Mouse (Mus musculus) liver, embryonic 13.5 days (tissue): Measurements from ENCODE around the gene Gm14124. TPM values are rescaled to one million over a fixed set of nuclear protein-coding genes. Genes with fewer than 3 reads are reported as not detected.
"Not testable (repeated sequence)": the region's sequence is repeated elsewhere in the genome, so short reads cannot be mapped to it uniquely, and the experiment has no call there.

Source experiments
- ATAC-seq: fragments of 200-750 bp; cut with Nextera tagmentation; 2 replicates; pipeline ENCODE4 v1.8.0; 2017; ENCODE audit warnings: low read depth, mild to moderate bottlenecking, moderate number of reproducible peaks, moderate library complexity
- DNase-seq: peaks from one replicate; pipeline ENCODE4 v3.0.0; 2022
- H3K27ac ChIP-seq: fragments of 300-500 bp; sonication (generic); 2 replicates; pipeline ENCODE4 v1.5.1; 2015; ENCODE audit warnings: moderate library complexity, mild to moderate bottlenecking, inconsistent platforms
- H3K27me3 ChIP-seq: fragments of 300-500 bp; sonication (generic); 2 replicates; pipeline ENCODE4 v1.6.1; 2015; ENCODE audit warnings: mild to moderate bottlenecking, inconsistent platforms
- H3K36me3 ChIP-seq: fragments of 300-500 bp; sonication (generic); 2 replicates; pipeline ENCODE4 v1.6.1; 2015; ENCODE audit warnings: mild to moderate bottlenecking, inconsistent platforms
- H3K4me1 ChIP-seq: fragments of 300-500 bp; sonication (generic); replicated peaks from 2 replicates; pipeline ENCODE4 v1.6.1; 2015; ENCODE audit warnings: inconsistent platforms
- H3K4me2 ChIP-seq: fragments of 300-500 bp; sonication (generic); 2 replicates; pipeline ENCODE4 v1.6.1; 2015; ENCODE audit warnings: inconsistent platforms, mild to moderate bottlenecking, moderate library complexity
- H3K4me3 ChIP-seq: fragments of 300-500 bp; sonication (generic); replicated peaks from 2 replicates; pipeline ENCODE4 v1.5.1; 2015; ENCODE audit warnings: mild to moderate bottlenecking, inconsistent platforms
- H3K9ac ChIP-seq: fragments of 300-500 bp; sonication (generic); 2 replicates; pipeline ENCODE4 v1.6.1; 2015; ENCODE audit warnings: mild to moderate bottlenecking, inconsistent platforms
- H3K9me3 ChIP-seq: fragments of 300-500 bp; sonication (generic); replicated peaks from 2 replicates; pipeline ENCODE4 v1.6.1; 2016; ENCODE audit warnings: inconsistent platforms
- WGBS: fragments of 180-500 bp; shearing (Covaris S2); methylation state at CpG from one replicate; pipeline ENCODE4 v1.1.7; 2015; ENCODE audit not compliant: insufficient replicate concordance; 5-methylcytosine and 5-hydroxymethylcytosine counted together
- polyA plus RNA-seq: library from polyadenylated mRNA; unstranded; fragments of >200 nt; fragmentation: Nextera tagmentation; extraction: Ambion mirVana; gene quantifications from 2 replicates; pipeline ENCODE4 v1.2.1, GENCODE M21; 2015

Gm14124 gene
- polyA plus RNA-seq, result not detected in 2 replicates

- WGBS, result 57% methylated on average over 4 of the region's 4 CpGs
- H3K27ac ChIP-seq, result not testable (repeated sequence)
Observed at GRCm38 (mm10) chr2:150257291-150257690, at the start of gene Gm14124. Gene Gm14124 (plus strand): TSS chr2:150257517.

GRCm38 (mm10) chr2:150217600-150218362 lies 39.5 kb upstream of the Gm14124 start, which contains the start of gene Zfp937:
Gene Zfp937 (plus strand): TSS chr2:150218073.
- H3K9ac ChIP-seq, H3K4me1 ChIP-seq, H3K9me3 ChIP-seq, H3K27ac ChIP-seq, H3K36me3 ChIP-seq, H3K27me3 ChIP-seq: not testable (repeated sequence)
- DNase-seq (peak; percentile 6), ATAC-seq (peak; percentile 99)
- Histone ChIP-seq H3K4me3 (peak within 1 kb of the TSS; percentile 43), H3K4me2 (peak within 1 kb of the TSS; percentile 48)
- WGBS, result under 1% methylated on average over 15 of the region's 15 CpGs

More at GRCm38 (mm10) chr2:150257291-150257690, at the start of gene Gm14124:
- H3K4me3 ChIP-seq, ATAC-seq, H3K4me2 ChIP-seq, DNase-seq, H3K9me3 ChIP-seq, H3K36me3 ChIP-seq, H3K9ac ChIP-seq, H3K27me3 ChIP-seq, H3K4me1 ChIP-seq: not testable (repeated sequence)

GRCm38 (mm10) chr2:150218363-150218725 lies 39.0 kb upstream of the Gm14124 start:
- Histone ChIP-seq H3K4me3 (peak overlapping the region; percentile 43), H3K4me2 (peak overlapping the region; percentile 48)
- not testable (repeated sequence) for H3K36me3 ChIP-seq, H3K9me3 ChIP-seq, H3K27ac ChIP-seq, H3K27me3 ChIP-seq, H3K9ac ChIP-seq, DNase-seq, H3K4me1 ChIP-seq
- ATAC-seq, result 0 out of 2 replicates have a peak, but pooled peaks have one; percentile 7
- 19% methylated on average over 4 of the region's 4 CpGs for WGBS

GRCm38 (mm10) chr2:150223263-150223662 lies 34.1 kb upstream of the Gm14124 start:
- H3K9me3 ChIP-seq, DNase-seq, H3K4me3 ChIP-seq, H3K36me3 ChIP-seq, H3K4me1 ChIP-seq, H3K4me2 ChIP-seq, H3K27me3 ChIP-seq, H3K9ac ChIP-seq, H3K27ac ChIP-seq: not testable (repeated sequence)
- ATAC-seq, result peak; percentile 60; the same call in 1 of the 2 replicates

GRCm38 (mm10) chr2:150243211-150243610 lies 14.1 kb upstream of the Gm14124 start:
- peaks cover 1% of the 10 kb centered on the region; the same call in 1 of the 2 replicates for H3K36me3 ChIP-seq
- no peak for DNase-seq
- no peak overlapping the region for H3K4me3 ChIP-seq
- ATAC-seq, result no peak
- H3K27ac ChIP-seq, result no peak overlapping the region
- 56% methylated on average over 2 of the region's 2 CpGs for WGBS
- 0 out of 2 replicates have a peak, but pooled peaks cover 3% of the 10 kb centered on the region for H3K9me3 ChIP-seq
- H3K4me1 ChIP-seq, result no peaks in the 10 kb centered on the region
- H3K4me2 ChIP-seq, result no peak overlapping the region
- H3K27me3 ChIP-seq, result no peaks in the 10 kb centered on the region
- H3K9ac ChIP-seq, result no peak overlapping the region

- not testable (repeated sequence) for H3K36me3 ChIP-seq, H3K9me3 ChIP-seq, H3K27me3 ChIP-seq, H3K4me1 ChIP-seq, H3K4me2 ChIP-seq, H3K4me3 ChIP-seq, H3K27ac ChIP-seq, DNase-seq, H3K9ac ChIP-seq, ATAC-seq
- 31% methylated on average over 2 of the region's 2 CpGs for WGBS
Observed at GRCm38 (mm10) chr2:150255491-150255890, 1.8 kb upstream of the Gm14124 start, which contains the start of gene Gm21994. Gene Gm21994 (minus strand): TSS chr2:150255591.

GRCm38 (mm10) chr2:150256861-150257260 lies 456 bp upstream of the Gm14124 start:
- not testable (repeated sequence) for H3K9ac ChIP-seq, H3K4me3 ChIP-seq, DNase-seq, H3K4me2 ChIP-seq, H3K9me3 ChIP-seq, H3K4me1 ChIP-seq, ATAC-seq, H3K36me3 ChIP-seq, H3K27me3 ChIP-seq, H3K27ac ChIP-seq
- 47% methylated on average over 2 of the region's 2 CpGs for WGBS

- ATAC-seq (no peak), DNase-seq (no peak)
- H3K4me3 ChIP-seq, result no peak overlapping the region
- H3K36me3 ChIP-seq, result no peaks in the 10 kb centered on the region
- no peaks in the 10 kb centered on the region for H3K9me3 ChIP-seq
- H3K4me1 ChIP-seq, result no peaks in the 10 kb centered on the region
- H3K27me3 ChIP-seq, result no peaks in the 10 kb centered on the region
- WGBS, result 57% methylated on average over 6 of the region's 6 CpGs
- H3K27ac ChIP-seq, result no peak overlapping the region
- H3K9ac ChIP-seq, result no peak overlapping the region
- H3K4me2 ChIP-seq, result no peak overlapping the region
Observed at GRCm38 (mm10) chr2:150293669-150294068, 36.4 kb downstream of the Gm14124 start.

- Histone ChIP-seq H3K36me3 (no peaks in the 10 kb centered on the region), H3K9me3 (no peaks in the 10 kb centered on the region), H3K4me3 (no peak overlapping the region), H3K9ac (no peak overlapping the region), H3K27ac (no peak overlapping the region), H3K4me2 (no peak overlapping the region), H3K27me3 (no peaks in the 10 kb centered on the region), H3K4me1 (no peaks in the 10 kb centered on the region)
- 45% methylated on average over 1 of the region's 1 CpGs for WGBS
- DNase-seq (no peak), ATAC-seq (no peak)
Observed at GRCm38 (mm10) chr2:150299096-150299495, 41.8 kb downstream of the Gm14124 start.

- WGBS, result 54% methylated on average over 10 of the region's 10 CpGs
- Histone ChIP-seq H3K4me2 (no peak overlapping the region), H3K36me3 (no peaks in the 10 kb centered on the region), H3K9me3 (no peaks in the 10 kb centered on the region), H3K9ac (no peak overlapping the region), H3K27ac (no peak overlapping the region), H3K4me3 (no peak overlapping the region), H3K4me1 (0 out of 2 replicates have a peak, but pooled peaks cover 5% of the 10 kb centered on the region), H3K27me3 (no peaks in the 10 kb centered on the region)
- ATAC-seq (no peak), DNase-seq (no peak)
Observed at GRCm38 (mm10) chr2:150307183-150307773, 50.0 kb downstream of the Gm14124 start.

GRCm38 (mm10) chr2:150310952-150311884 lies 53.9 kb downstream of the Gm14124 start:
- 5% methylated on average over 19 of the region's 19 CpGs for WGBS
- H3K27me3 ChIP-seq, H3K4me1 ChIP-seq, H3K36me3 ChIP-seq, H3K9me3 ChIP-seq: not testable (repeated sequence)
- Histone ChIP-seq H3K4me2 (peak overlapping the region; percentile 69), H3K9ac (peak overlapping the region; percentile 71), H3K27ac (peak overlapping the region; percentile 32; the same call in 1 of the 2 replicates), H3K4me3 (peak overlapping the region; percentile 66)
- peak; percentile 98 for ATAC-seq
- peak; percentile 80 for DNase-seq
